Mouse (Mus musculus) heart, postnatal 14 days (tissue): ENCODE data around the gene Dstyk. TPM values are rescaled to one million over a fixed set of nuclear protein-coding genes. Genes with fewer than 3 reads are reported as not detected.
A peak's percentile ranks its signal among the peaks of the same experiment; 100 is the strongest.

ENCODE experiments used
- DNase-seq, 2 experiments: peaks; one replicate each; pipeline ENCODE4 v3.0.0; 2021 to 2022
- intact Hi-C: fragments of 180-260 bp; cut with DNase I; formaldehyde crosslinking; loops from one replicate; pipeline ENCODE4 v1.15.1; 2025
- total RNA-seq, 2 experiments: library from RNA; stranded (reverse); gene quantifications; 2 replicates each; pipeline ENCODE4 v1.2.3; 2021

Gene Dstyk
- total RNA-seq, 2 experiments from 2014 or later: 17.7 to 19.0 TPM

DNA sequence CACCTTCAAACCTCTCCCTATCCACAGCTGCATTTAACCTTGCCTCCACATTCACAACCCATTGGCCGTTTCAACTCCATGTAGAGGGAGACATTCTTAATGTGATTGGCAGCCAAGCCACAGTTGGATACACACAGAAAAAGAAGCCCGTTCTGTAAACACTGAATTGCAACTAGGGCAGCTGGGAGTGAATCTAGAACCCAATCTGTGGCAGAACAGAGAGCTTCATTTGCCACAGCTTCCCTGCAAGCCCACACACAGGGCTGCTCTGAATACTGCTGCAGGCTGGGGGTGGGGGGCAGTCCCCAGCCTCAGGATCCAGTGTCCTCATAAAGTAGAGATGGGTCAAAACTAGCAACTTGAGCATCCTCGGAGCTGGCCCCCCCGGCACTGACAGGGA, 31.1 kb upstream of the Dstyk start:
- DNase-seq: no peak
- intact Hi-C loops: no loop called here

DNA sequence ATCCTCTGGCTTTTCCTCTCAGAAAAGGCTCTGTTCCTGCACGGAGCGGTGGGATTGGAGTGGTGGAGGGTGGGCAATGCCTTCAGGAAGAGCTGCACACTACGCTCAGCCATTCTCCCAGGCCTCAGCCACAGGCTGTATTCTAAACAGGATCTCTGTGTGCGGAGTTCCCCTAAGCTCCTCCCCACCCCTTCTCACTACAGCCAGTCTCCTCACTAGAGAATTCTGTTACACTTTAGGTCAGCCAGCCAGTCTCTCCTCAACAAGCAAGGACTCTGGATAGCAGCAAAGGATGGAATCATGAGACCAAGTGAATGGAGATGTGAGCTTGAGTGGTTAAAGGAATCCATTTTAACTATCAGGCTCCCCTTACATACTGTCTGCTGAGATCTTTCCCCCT, 29.4 kb upstream of the Dstyk start:
- intact Hi-C loops: no loop called here
- DNase-seq: no peak

DNA sequence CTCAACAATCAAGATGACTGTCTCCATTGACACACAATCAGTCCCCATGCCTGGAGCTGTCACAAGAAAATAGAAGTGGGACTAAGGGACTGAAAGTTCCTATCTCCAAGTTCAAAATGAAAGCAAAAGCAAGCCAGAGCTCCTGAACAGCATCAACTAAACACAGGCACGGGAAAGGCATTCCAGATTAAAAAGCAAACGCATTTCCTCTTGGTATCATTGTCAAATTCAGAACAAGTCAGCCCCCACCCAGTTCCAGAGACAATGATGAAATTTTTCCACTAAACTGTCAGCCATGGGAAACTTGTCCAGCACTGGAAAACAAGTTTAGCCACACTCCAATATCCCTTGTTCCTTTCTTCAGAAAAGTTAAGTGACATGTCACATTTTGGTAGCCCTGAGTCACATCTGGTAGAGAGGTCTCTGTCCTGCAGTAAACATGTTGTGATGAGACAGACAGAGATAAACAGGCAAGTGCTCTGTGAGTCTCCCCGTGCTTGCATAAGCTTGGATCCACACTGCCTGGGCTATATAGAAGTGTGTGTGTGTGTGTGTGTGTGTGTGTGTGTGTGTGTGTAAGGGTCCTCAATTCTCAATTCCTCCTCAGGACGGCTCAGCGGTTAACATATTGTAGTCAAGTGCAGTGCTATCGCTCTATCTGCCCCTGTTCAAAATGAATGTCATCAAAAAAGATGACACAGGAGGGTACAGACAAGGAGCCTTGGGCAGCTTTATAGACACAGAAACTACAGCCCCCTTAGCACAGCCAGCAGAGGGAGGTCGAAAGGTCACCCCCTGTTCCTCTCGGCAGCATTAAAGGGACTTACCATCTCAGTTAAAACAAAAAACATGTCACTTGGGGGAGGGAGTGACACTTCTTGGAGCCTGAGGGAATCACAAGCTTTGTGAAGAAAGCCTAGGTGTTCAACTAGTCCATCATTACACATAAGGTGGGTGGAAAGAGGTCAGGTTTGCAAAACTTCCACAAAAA, 28.2 kb upstream of the Dstyk start:
- no peak for DNase-seq
- intact Hi-C loops: no loop called here

DNA sequence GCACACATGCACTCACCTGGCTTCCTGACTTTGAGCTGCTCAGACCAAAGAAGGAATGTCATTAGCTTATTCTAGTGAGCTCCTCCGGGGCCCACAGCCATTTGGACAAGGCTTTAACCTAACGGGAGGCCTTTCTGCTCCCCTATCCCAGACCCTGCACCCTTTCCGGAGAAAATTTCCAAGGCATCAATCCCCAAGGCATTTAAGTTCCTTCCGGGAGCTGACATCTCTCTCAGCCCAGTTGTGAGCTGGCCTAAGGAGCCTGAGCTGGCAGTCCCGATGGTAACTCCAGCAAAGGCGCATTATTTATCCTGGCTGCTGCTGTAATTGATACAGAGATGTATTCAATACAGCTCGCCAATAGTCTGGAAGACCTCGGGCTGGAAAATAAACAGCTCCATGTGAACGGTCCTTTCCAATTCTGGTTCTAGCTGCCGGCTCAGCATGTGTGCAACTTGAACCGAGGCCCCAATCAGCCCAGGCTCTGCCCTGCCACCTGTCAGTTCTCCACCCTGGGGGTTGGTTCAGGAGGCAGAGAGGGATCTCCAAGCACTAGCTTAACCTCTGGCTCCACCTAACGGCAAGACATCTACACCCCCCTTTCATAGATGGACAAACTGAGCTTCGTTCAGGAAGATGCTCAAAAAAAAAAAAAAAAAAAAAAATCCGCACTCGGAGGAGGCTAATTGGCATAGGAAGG, 27.3 kb upstream of the Dstyk start:
- intact Hi-C loops: loop anchor here (2.0 to 5.0 kb wide), 2 partner anchors 23 to 87 kb away; partner anchors contain the start of gene Rbbp5
- DNase-seq: peak; percentile 55 to 57

DNA sequence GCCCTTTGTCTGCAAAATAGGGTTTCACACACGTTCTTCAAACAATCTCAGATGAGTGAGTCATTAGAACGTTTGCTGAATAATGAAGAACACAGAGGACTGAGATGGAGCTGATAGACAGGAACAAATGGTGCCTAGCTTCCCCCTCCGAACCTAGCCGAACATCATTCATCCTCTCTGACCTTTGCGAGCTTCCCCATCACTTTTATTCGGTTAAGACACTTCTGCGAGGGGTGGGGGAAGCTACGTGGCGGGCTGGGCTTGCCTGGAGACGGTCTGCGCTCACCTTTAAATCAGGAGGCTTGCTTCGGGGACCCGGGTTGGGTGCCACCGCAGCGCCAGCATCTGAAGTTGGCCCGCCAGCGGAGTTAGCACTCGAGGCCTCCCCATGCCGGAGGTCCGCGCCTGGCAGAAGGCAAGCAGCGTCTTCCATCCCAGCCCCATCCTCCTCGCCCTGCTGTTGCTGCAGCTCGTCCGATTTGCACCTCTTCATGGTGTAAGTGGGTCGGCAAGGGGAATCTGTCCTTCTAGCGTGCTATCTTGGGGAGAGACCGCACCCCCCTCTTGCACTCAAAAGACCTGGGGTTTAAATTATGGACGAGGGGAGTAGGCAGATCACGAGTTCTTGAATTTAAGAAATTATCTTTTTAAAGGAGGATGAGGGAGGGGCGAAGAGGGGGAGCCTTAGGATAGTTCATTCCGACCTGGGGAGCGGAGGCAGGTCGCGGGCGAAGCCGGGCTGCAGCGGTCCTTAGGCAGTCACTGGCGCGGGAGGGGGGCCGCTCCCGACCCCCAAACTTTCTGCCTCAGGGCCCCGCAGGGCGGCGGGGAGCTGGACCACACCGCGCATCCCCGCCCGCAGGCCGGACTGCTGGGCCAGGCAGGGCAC, 26.4 kb upstream of the Dstyk start, which contains the start of gene Tmcc2:
Gene Tmcc2, minus strand, starts transcription at position 591 of the 889 bp plus-strand sequence.
- intact Hi-C loops: loop anchor here (1.0 to 5.0 kb wide), 3 partner anchors 24 to 86 kb away; partner anchors contain the start of genes Dstyk and Rbbp5
- peak in 1 of 2 experiments; percentile 44 for DNase-seq

DNA sequence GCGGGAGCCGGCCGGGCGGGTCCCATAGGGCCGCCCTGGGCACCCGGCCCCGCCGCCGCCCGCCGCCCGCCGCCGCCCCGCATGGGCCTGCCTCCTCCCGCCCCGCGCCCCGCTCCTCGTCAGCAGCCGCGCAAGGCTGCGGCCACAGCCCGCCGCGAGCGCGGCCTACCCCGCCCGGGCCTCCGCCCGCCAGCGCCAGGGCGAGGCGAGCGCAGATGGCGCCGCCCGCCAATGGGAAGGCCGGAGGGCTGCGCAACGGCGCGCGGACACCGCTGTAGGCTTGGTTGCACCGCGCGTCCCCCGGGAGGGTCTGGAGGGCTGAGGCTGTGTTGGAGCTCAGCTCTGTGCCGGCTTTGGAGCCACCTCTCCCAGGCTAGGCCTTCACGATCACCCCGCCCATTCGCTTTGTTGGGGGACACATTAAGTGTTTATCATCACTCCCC, 25.8 kb upstream of the Dstyk start:
- peak; percentile 83 to 88 for DNase-seq
- intact Hi-C loops: loop anchor here (1.0 to 5.0 kb wide), 3 partner anchors 25 to 86 kb away; partner anchors contain the start of genes Dstyk and Rbbp5

DNA sequence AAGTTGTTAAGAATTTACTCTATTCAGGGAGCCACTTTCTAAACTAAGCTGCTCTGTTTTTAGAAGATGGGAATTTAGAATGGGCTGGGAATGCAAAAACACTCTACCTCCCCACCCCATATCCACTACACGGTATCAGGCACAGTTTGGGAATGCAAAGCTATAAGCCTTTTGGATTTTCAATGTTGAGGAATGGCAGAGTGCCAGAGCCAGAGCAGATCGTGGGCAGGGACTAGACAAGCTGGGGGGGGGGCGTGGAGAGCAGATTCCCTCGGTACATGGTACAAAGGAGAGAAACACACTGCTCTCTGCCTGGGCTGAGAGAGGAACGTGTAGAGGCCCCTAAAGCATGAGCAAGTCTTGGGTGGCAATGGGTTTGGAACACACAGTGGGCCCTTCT, 24.5 kb upstream of the Dstyk start:
- intact Hi-C loops: loop anchor here (5.0 kb wide), 1 partner anchor 84 kb away; the partner anchor contains the start of gene Rbbp5

DNA sequence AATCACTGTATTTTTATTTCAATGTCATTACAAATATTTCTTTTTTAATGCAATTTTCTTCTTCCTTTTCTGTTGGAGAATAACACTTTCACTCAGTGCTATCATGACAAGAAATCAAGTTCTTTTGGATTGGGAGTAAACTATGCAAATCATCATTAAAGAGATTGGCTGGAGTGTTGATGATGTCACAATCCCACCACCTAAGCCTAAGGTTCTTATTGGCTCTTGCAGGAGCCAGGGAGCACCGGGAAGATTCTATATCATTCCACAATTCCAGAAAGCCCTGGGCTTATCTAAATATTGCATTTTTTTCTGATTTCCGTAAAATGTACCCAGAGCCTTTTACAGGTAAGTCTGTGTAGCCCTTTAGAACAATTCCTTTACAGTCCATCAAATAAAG, 20.6 kb upstream of the Dstyk start:
- intact Hi-C loops: no loop called here
- no peak for DNase-seq

More for the DNA sequence above, 24.5 kb upstream of the Dstyk start:
- no peak for DNase-seq

DNA sequence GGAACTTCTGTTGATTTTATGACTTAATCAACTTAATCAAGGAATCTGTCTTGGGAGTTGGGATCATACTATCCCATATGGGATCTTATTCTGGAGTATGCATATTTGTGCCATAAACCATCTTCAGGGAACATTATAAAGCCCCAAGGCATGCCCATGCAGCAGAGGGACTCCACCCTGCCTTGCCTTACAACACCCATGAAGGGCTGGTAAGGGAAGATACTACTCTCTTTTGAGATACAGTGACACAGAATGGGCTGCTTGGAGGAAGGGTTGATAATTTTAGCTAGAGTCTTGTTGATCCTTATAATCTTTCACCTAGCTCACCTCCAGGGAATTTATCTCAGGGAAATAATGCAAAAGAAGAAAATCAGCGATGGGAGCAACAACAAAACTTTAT, 16.8 kb upstream of the Dstyk start:
- DNase-seq: no peak
- intact Hi-C loops: no loop called here

DNA sequence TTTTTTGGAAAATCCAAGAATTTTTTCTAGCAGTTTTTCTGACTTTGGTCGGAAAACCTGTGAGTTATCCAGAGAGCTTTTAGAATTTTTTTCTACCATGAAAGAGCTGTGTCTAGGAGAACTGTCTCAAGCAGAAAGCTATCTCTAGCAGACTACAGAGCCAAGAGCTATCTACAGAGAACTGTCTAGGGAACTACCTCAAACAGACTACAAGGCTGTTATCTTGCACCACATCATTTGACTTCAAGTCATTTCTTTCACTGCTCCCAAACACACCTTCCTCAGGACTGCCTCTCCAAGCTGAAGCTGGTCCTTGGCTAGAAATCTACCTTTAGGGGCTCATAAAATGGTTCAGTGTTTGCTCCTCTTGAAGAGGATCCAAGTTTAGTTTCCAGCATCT, 15.5 kb upstream of the Dstyk start:
- intact Hi-C loops: no loop called here

DNA sequence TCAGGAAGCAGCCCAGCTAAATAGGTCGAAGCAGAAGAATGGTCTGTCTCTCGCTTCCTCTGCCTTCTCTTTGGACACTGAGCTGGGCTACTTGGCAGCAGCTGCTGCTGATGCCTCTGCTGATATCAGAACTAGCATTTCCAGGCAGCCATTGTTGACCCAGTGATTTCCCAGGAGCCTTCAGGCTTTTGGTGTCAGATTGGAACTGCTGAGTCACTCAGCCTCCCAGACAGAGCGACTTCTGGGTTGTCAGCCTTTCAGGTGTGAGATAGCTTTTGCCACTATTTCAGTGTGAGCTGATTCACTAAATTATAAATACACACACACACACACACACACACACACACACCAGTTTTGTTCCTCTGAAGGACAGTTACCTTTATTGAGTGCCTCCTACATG, 6.7 kb upstream of the Dstyk start:
- no peak for DNase-seq
- intact Hi-C loops: no loop called here

More for the DNA sequence above, 15.5 kb upstream of the Dstyk start:
- no peak for DNase-seq

DNA sequence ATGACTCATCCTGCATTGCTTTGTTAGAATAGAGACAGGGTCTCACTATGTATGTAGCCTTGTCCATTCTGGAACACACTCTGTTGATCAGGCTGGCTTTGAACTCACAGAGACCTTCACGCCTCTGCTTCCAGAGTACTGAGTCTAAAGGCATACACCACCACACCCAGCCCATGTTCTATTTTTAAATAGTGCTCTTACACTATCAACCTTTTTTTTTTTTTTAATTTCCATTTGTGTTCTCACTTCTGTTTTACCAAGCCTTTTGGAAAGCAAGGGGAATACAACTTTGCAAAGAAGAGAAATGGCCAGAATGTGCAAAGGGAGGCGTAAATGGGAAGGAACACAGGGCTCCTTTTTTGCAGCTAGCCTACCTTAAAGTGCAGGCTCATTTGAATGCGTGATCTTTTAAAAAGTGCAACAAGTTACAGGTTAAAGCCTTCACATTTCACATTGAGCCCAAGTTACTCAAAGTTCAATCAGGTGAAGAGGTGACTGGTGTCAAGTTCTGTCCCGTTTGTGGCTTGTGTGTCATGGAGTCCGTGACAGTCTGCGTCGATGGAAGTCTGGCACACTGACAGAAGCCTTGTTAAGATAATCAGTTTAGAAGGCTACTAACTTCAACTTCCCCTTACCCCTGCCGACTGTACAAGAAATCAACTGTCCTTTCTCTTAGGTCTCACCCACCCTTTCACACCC, 962 bp upstream of the Dstyk start:
- intact Hi-C loops: loop anchor here (2.0 kb wide), 1 partner anchor 60 kb away; the partner anchor contains the start of gene Rbbp5
- no peak for DNase-seq

DNA sequence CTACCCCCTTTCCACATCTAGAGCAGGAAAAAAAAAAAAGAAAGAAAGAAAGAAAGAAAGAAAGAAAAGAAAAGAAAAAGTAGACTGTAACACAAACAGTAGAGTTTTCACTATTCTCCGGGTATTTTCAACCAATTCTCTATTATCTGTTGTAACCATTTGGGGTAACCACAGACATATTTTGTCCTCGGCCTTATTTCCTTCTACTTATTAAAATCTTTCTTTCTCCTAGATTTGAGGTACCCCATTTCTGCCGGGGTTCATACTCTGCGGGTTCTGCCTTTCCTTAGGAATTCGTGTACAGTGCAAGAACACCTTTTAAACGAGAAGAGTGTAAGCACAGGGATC, 438 bp upstream of the Dstyk start:
- no peak for DNase-seq
- intact Hi-C loops: loop anchor here (1.0 to 2.0 kb wide), 2 partner anchors 26 to 60 kb away; partner anchors contain the start of genes Rbbp5 and Tmcc2

DNA sequence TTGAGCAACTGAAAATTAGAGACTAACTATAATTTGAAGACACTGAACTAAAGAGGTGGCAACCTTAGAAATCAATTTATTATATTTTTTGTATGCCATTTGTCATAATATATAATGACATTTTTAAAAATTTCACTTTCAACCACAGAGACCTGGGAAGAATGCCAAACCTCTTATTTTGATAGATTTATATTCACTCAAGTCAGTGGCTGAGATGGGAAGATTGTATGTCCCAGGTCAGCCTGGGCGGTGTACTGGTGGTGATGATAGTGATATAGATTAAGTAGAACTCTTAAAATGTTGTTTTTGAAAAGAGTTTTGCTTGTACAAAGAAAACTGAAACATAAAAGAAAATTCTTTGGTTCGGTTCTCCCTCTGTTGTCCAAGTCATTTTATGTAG, 2.9 kb downstream of the Dstyk start:
- intact Hi-C loops: no loop called here
- DNase-seq: no peak

DNA sequence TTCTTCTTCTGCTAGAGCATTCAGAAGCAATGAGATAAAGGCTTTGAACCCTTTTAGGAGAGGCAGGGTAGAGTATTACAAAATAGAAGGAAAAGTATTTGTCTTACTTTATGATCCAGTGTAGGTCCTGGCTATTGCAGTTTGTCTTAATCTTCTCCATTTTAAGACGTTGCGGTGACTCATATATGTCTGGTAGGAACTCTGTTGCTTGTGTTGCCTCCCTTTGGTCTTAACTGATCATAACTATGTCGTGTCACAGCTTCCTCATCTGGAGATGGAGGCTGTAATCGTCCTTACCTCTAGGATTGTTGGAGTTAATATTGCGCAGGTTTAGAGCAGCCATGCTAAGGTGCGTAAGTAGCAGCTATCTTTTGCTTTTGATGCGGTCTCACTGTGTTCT, 3.3 kb downstream of the Dstyk start:
- intact Hi-C loops: no loop called here
- no peak for DNase-seq

DNA sequence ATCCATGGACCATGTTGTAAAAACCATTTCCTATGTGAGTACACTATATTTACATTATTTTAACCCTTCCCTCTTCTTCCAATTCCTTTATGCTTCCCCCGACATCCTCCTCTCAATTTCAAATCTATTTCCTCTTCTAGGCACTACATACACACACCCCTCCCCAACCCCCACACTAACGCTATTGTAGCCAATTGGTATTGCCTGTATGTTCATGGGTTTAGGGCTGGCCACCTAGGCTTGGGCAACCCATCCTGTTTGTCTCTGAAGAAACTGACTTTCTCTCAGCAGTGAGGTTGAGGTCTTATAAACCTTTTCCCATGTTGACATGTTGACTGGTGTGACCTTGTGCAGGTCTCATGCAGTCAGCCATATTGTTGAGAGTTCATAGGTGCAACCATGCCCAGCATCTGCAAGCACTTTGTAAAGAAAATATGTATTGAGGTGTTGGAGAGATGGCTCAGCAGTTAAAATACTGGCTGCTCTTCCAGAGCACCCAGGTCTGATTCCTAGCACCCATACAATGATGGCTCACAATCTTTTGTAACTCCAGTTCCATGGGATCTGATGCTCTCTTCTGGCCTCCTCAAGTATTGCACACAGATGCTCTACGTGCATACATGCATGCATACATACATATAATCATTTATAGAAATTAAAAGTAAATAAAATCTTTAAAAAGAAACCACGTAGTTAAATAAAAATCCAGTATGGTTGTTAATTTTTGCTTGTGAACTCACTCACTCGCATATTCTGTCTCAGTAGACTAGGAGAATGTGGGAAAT, 5.7 kb downstream of the Dstyk start:
- intact Hi-C loops: no loop called here

DNA sequence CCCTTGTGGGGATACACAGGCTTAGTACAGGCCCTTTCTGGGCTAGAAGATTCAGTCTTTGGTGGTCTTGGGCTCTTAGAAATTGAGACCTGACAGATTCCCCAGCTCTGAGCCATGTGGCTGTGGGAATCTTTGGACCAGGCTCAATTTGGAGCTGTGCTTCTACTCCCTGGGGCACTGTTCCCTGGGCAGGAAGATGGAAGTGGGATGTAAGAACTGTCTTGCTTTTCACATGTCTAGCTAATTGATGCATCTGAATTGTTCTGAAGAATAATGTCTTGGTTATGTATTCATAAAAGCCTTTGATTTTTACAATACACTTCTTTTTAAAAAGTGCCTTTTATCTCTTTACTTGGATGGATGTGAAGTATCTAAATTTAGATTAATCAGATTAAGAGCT, 8.2 kb downstream of the Dstyk start:
- intact Hi-C loops: no loop called here

More for the DNA sequence above, 5.7 kb downstream of the Dstyk start:
- no peak for DNase-seq

DNA sequence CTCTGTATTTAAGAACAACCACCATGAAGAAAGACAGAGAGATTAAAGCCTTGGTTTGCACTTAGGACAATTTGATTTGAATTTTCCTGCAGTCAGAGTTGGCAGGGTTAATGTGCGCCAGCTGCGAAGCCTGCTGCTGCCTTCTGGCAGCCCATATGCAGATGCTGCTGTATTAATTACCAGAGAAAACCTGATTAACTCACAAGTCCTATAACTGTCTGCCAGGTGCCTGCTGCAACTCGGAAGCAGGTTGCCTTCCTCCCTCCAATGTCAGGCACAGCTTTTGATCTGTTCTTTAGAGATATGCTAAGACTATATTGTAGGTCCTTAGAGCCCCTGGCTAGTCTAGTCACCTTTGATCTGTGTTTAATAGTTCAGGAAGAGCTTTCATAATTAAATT, 13.5 kb downstream of the Dstyk start:
- intact Hi-C loops: no loop called here
- DNase-seq: no peak

More for the DNA sequence above, 8.2 kb downstream of the Dstyk start:
- no peak for DNase-seq

DNA sequence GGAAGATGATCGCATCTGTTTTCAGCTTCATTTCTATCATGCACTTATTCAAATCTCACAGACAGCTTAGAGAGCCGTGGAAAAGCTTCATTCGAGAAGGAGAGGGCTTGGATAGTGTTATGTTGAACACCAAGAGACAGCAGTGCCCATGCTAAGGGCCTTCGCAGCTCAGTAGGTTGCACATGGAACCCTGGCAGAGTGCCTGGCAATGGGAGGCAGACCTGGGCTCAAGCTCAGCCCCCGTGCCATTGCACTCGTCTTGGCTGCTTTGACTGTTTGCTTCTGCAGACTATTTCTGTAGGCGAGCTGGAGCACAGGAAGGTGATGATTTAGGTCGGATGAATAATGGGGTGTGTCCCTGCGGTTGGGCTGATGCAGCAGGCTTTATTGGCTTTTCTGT, 14.4 kb downstream of the Dstyk start:
- peak; percentile 29 to 35 for DNase-seq
- intact Hi-C loops: no loop called here
